Comparison of ENCODE assay signal across 8 mouse cellular contexts in genomic region chr10:80173358-80173757, GRCm38 (mm10). TPM values are rescaled to one million over a fixed set of nuclear protein-coding genes. Genes with fewer than 3 reads are reported as not detected.
DNase-seq lines count a peak whose midpoint lies in the region; ATAC-seq and TF ChIP-seq lines count a peak whose summit lies in the region.

No protein-coding gene starts in this region.

- H3K27ac ChIP-seq in kidney, embryonic 14.5 days (ENCODE audit: low read depth, low read length) = no peak overlapping the region; the same call in 1 of the 2 replicates
- peak overlapping the region; percentile 53 for H3K27ac ChIP-seq in bone marrow, adult 2 months (ENCODE audit: control insufficient read depth, insufficient read depth, low read depth, low read length, poor library complexity)
- peak overlapping the region; percentile 88 for H3K27ac ChIP-seq in heart, embryonic 15.5 days
- H3K27ac ChIP-seq in macrophage = peak overlapping the region; percentile 95

- H3K36me3 ChIP-seq in kidney, embryonic 14.5 days (ENCODE audit: control insufficient read depth, insufficient read depth, low read length) = peaks cover 33% of the 10 kb centered on the region
- peaks cover 25% of the 10 kb centered on the region for H3K36me3 ChIP-seq in heart, embryonic 15.5 days
- H3K36me3 ChIP-seq in macrophage (ENCODE audit: inconsistent target) = peaks cover 17% of the 10 kb centered on the region; the same call in 1 of the 2 replicates

- H3K4me3 ChIP-seq in kidney, embryonic 14.5 days (ENCODE audit: low read length) = peak overlapping the region; percentile 55
- H3K4me3 ChIP-seq in bone marrow, adult 2 months (replicated peaks; ENCODE audit: control insufficient read depth, low read depth, low read length) = peak overlapping the region; percentile 53
- H3K4me3 ChIP-seq in heart, embryonic 15.5 days = peak overlapping the region; percentile 71
- peak overlapping the region; percentile 45 for H3K4me3 ChIP-seq in macrophage (ENCODE audit: inconsistent target)

- no peak for TF ChIP-seq POLR2A in bone marrow, adult 2 months (IDR thresholded peaks at IDR 0.05; ENCODE audit: borderline replicate concordance, control insufficient read depth, low read depth, low read length)

- ATAC-seq in kidney, embryonic 14.5 days (ENCODE audit: low FRiP score, low TSS enrichment) = no peak
- no peak for ATAC-seq in heart, embryonic 15.5 days (replicated peaks; ENCODE audit: insufficient number of reproducible peaks, insufficient read depth, low FRiP score, low read depth)

- peak overlapping the region; percentile 44; the same call in 1 of the 2 replicates for H3K9ac ChIP-seq in kidney, embryonic 14.5 days (ENCODE audit: low read depth, low read length)
- H3K9ac ChIP-seq in heart, embryonic 15.5 days = peak overlapping the region; percentile 66

- H3K9me3 ChIP-seq in kidney, embryonic 14.5 days (ENCODE audit: control insufficient read depth, low read length) = no peaks in the 10 kb centered on the region
- H3K9me3 ChIP-seq in heart, embryonic 15.5 days (replicated peaks) = no peaks in the 10 kb centered on the region

- intact Hi-C loops in gastrocnemius, postnatal 14 days (cut with DNase I; ENCODE audit: low total_unique reads) = no loop called here

- H3K27me3 ChIP-seq in kidney, embryonic 14.5 days (ENCODE audit: control insufficient read depth, insufficient read depth, low read length) = no peaks in the 10 kb centered on the region
- no peaks in the 10 kb centered on the region for H3K27me3 ChIP-seq in heart, embryonic 15.5 days

- no peak for TF ChIP-seq CTCF in bone marrow, adult 2 months (IDR thresholded peaks at IDR 0.05; ENCODE audit: control insufficient read depth, insufficient read depth, low read length)

- H3K4me2 ChIP-seq in kidney, embryonic 14.5 days (replicated peaks; ENCODE audit: low read depth, low read length) = peak overlapping the region; percentile 57
- H3K4me2 ChIP-seq in heart, embryonic 15.5 days = peak overlapping the region; percentile 76

- H3K79me2 ChIP-seq in macrophage (ENCODE audit: inconsistent target) = peaks cover 27% of the 10 kb centered on the region

- H3K4me1 ChIP-seq in kidney, embryonic 14.5 days (ENCODE audit: control insufficient read depth, insufficient read depth, low read length) = peaks cover 24% of the 10 kb centered on the region
- H3K4me1 ChIP-seq in bone marrow, adult 2 months (ENCODE audit: control insufficient read depth, insufficient read depth, low read length) = peaks cover 1% of the 10 kb centered on the region; the same call in 1 of the 2 replicates
- peaks cover 44% of the 10 kb centered on the region for H3K4me1 ChIP-seq in heart, embryonic 15.5 days (replicated peaks)

- DNase-seq in kidney, postnatal 4 days = no peak
- DNase-seq in urinary bladder, postnatal 25 days (ENCODE audit: low spot score) = no peak
- no peak for DNase-seq in right cerebral cortex, postnatal 36 days (ENCODE audit: low spot score in 2 of 2)
- DNase-seq in gastrocnemius, postnatal 14 days = no peak

- WGBS in kidney, embryonic 14.5 days = 13% methylated on average over 11 of the region's 11 CpGs
- under 1% methylated on average over 11 of the region's 11 CpGs for WGBS in bone marrow, adult 2 months
- 5% methylated on average over 11 of the region's 11 CpGs for WGBS in heart, embryonic 15.5 days
- 10% methylated on average over 11 of the region's 11 CpGs for WGBS in macrophage (ENCODE audit: missing documents)

RNA-seq across cellular contexts. Expression of gene 1600002K03Rik, which starts 0.6 kb away (rescaled TPM):
- polyA plus RNA-seq in kidney, embryonic 14.5 days (2014; fragmentation: Nextera tagmentation; extraction: Ambion mirVana) = 10.3 and 12.1 TPM in 2 replicates
- 8.8 and 23.7 TPM in 2 replicates for polyA plus RNA-seq in bone marrow, adult 2 months (2011; ENCODE audit: insufficient read depth, insufficient read length, low replicate concordance, missing spikeins)
- 7.7 and 9.1 TPM in 2 replicates for polyA plus RNA-seq in heart, embryonic 15.5 days (2015; fragmentation: Nextera tagmentation; extraction: Ambion mirVana)
- 1 to 10 TPM in 18 of 26 experiments, not detected in 8; 1.4 to 4.6 (median 2.1) TPM for total RNA-seq in macrophage (2018; cell fraction: chromatin; rRNA removed)
- 10 to 100 TPM; 11.6 to 18.9 (median 13.6) TPM for total RNA-seq in macrophage (2018; cell fraction: cytosol; rRNA removed)
- total RNA-seq in macrophage (2018; cell fraction: nucleus; rRNA removed) = 1 to 10 TPM in 25 of 26 experiments, not detected in 1; 2.4 to 8.5 (median 4.7) TPM
- polyA plus RNA-seq in macrophage (2018) = 4.4 to 19.3 TPM (median 13.3 TPM) in 3 replicates
- total RNA-seq in gastrocnemius, postnatal 14 days (2021) = 1 to 10 TPM; 3.3 to 4.2 TPM

RNA-seq across cellular contexts. Expression of gene Efna2, which starts 5.9 kb away (rescaled TPM):
- 15.4 and 17.3 TPM in 2 replicates for polyA plus RNA-seq in kidney, embryonic 14.5 days (2014; fragmentation: Nextera tagmentation; extraction: Ambion mirVana)
- 0.70 TPM in 1 of 2 replicates, not detected in the other for polyA plus RNA-seq in bone marrow, adult 2 months (2011; ENCODE audit: insufficient read depth, insufficient read length, low replicate concordance, missing spikeins)
- polyA plus RNA-seq in heart, embryonic 15.5 days (2015; fragmentation: Nextera tagmentation; extraction: Ambion mirVana) = 8.6 and 9.7 TPM in 2 replicates
- total RNA-seq in macrophage (2018; cell fraction: chromatin; rRNA removed) = 1 to 10 TPM in 3 of 26 experiments, under 1 TPM in 12, not detected in 11; 0.30 to 1.9 (median 0.43) TPM
- 1 to 10 TPM in 3 of 26 experiments, under 1 TPM in 23; 0.09 to 1.6 (median 0.25) TPM for total RNA-seq in macrophage (2018; cell fraction: cytosol; rRNA removed)
- 1 to 10 TPM in 5 of 26 experiments, under 1 TPM in 15, not detected in 6; 0.20 to 1.7 (median 0.57) TPM for total RNA-seq in macrophage (2018; cell fraction: nucleus; rRNA removed)
- 0.11 to 0.29 TPM (median 0.26 TPM) in 3 replicates for polyA plus RNA-seq in macrophage (2018)
- total RNA-seq in gastrocnemius, postnatal 14 days (2021) = under 1 TPM; 0.58 to 0.98 TPM

RNA-seq across cellular contexts. Expression of gene Cirbp, which starts 7.6 kb away (rescaled TPM):
- polyA plus RNA-seq in kidney, embryonic 14.5 days (2014; fragmentation: Nextera tagmentation; extraction: Ambion mirVana) = 80.0 and 104 TPM in 2 replicates
- polyA plus RNA-seq in bone marrow, adult 2 months (2011; ENCODE audit: insufficient read depth, insufficient read length, low replicate concordance, missing spikeins) = 200 and 277 TPM in 2 replicates
- 86.7 and 90.2 TPM in 2 replicates for polyA plus RNA-seq in heart, embryonic 15.5 days (2015; fragmentation: Nextera tagmentation; extraction: Ambion mirVana)
- 100 to 1,000 TPM in 11 of 26 experiments, 10 to 100 TPM in 15; 17.6 to 198 (median 86.7) TPM for total RNA-seq in macrophage (2018; cell fraction: chromatin; rRNA removed)
- total RNA-seq in macrophage (2018; cell fraction: cytosol; rRNA removed) = 10 to 100 TPM; 10.1 to 24.5 (median 16.7) TPM
- total RNA-seq in macrophage (2018; cell fraction: nucleus; rRNA removed) = 10 to 100 TPM; 11.8 to 97.1 (median 35.2) TPM
- polyA plus RNA-seq in macrophage (2018) = 17.6 to 31.0 TPM (median 19.0 TPM) in 3 replicates
- 10 to 100 TPM; 41.4 to 41.5 TPM for total RNA-seq in gastrocnemius, postnatal 14 days (2021)

RNA-seq across cellular contexts. Expression of gene Midn, which starts 25.3 kb away (rescaled TPM):
- 42.3 and 46.2 TPM in 2 replicates for polyA plus RNA-seq in kidney, embryonic 14.5 days (2014; fragmentation: Nextera tagmentation; extraction: Ambion mirVana)
- polyA plus RNA-seq in bone marrow, adult 2 months (2011; ENCODE audit: insufficient read depth, insufficient read length, low replicate concordance, missing spikeins) = 36.0 and 53.2 TPM in 2 replicates
- 11.6 and 16.8 TPM in 2 replicates for polyA plus RNA-seq in heart, embryonic 15.5 days (2015; fragmentation: Nextera tagmentation; extraction: Ambion mirVana)
- total RNA-seq in macrophage (2018; cell fraction: chromatin; rRNA removed) = 100 to 1,000 TPM in 2 of 26 experiments, 10 to 100 TPM in 24; 13.9 to 126 (median 56.5) TPM
- 10 to 100 TPM; 20.5 to 44.1 (median 32.8) TPM for total RNA-seq in macrophage (2018; cell fraction: cytosol; rRNA removed)
- total RNA-seq in macrophage (2018; cell fraction: nucleus; rRNA removed) = 100 to 1,000 TPM in 2 of 26 experiments, 10 to 100 TPM in 24; 20.4 to 111 (median 44.0) TPM
- polyA plus RNA-seq in macrophage (2018) = 16.3 to 36.3 TPM (median 20.3 TPM) in 3 replicates
- 10 to 100 TPM; 40.3 to 43.6 TPM for total RNA-seq in gastrocnemius, postnatal 14 days (2021)

RNA-seq across cellular contexts. Expression of gene Cbarp, which starts 32.7 kb away (rescaled TPM):
- 8.1 and 8.4 TPM in 2 replicates for polyA plus RNA-seq in kidney, embryonic 14.5 days (2014; fragmentation: Nextera tagmentation; extraction: Ambion mirVana)
- 3.4 and 3.7 TPM in 2 replicates for polyA plus RNA-seq in bone marrow, adult 2 months (2011; ENCODE audit: insufficient read depth, insufficient read length, low replicate concordance, missing spikeins)
- polyA plus RNA-seq in heart, embryonic 15.5 days (2015; fragmentation: Nextera tagmentation; extraction: Ambion mirVana) = 1.7 and 2.9 TPM in 2 replicates
- total RNA-seq in macrophage (2018; cell fraction: chromatin; rRNA removed) = 10 to 100 TPM in 3 of 26 experiments, 1 to 10 TPM in 22, under 1 TPM in 1; 0.58 to 13.3 (median 5.5) TPM
- total RNA-seq in macrophage (2018; cell fraction: cytosol; rRNA removed) = 1 to 10 TPM in 22 of 26 experiments, under 1 TPM in 4; 0.79 to 3.8 (median 1.7) TPM
- 10 to 100 TPM in 3 of 26 experiments, 1 to 10 TPM in 23; 2.2 to 12.1 (median 4.5) TPM for total RNA-seq in macrophage (2018; cell fraction: nucleus; rRNA removed)
- 1.9 to 3.0 TPM (median 2.4 TPM) in 3 replicates for polyA plus RNA-seq in macrophage (2018)
- 1 to 10 TPM; 1.6 TPM for total RNA-seq in gastrocnemius, postnatal 14 days (2021)
